Mouse (Mus musculus) A20 (cell line): ENCODE measurements around the gene Fus.

Source experiments
- DNase-seq: peaks from one replicate; pipeline ENCODE4 v3.0.0-alpha.2; 2011; ENCODE audit warnings: low read depth, low spot score

Gene Fus

GRCm38 (mm10) chr7:127967004-127967921 is at the start of gene Fus:
Gene Fus, plus strand, starts transcription at chr7:127967457.
- DNase-seq: peak; percentile 98

- DNase-seq: peak; percentile 78
Observed at GRCm38 (mm10) chr7:127918203-127918602, 49.1 kb upstream of the Fus start.

- DNase-seq: peak; percentile 67
Observed at GRCm38 (mm10) chr7:127919290-127919689, 48.0 kb upstream of the Fus start.

GRCm38 (mm10) chr7:127921516-127921915 is 45.7 kb upstream of the Fus start:
- DNase-seq: peak; percentile 72

GRCm38 (mm10) chr7:127922451-127923275 is 44.6 kb upstream of the Fus start:
- DNase-seq: peak; percentile 84

GRCm38 (mm10) chr7:127923714-127924113 is 43.5 kb upstream of the Fus start:
- no peak for DNase-seq

- DNase-seq: no peak
Observed at GRCm38 (mm10) chr7:127925252-127925651, 42.0 kb upstream of the Fus start.

- DNase-seq: no peak
Observed at GRCm38 (mm10) chr7:127926066-127926465, 41.2 kb upstream of the Fus start.

- DNase-seq: no peak
Observed at GRCm38 (mm10) chr7:127926846-127927245, 40.4 kb upstream of the Fus start.

GRCm38 (mm10) chr7:127927726-127928125 is 39.5 kb upstream of the Fus start:
- DNase-seq: no peak

- no peak for DNase-seq
Observed at GRCm38 (mm10) chr7:127928596-127928995, 38.7 kb upstream of the Fus start.

GRCm38 (mm10) chr7:127929923-127930322 is 37.3 kb upstream of the Fus start, which contains the start of gene Prss8:
Gene Prss8, minus strand, starts transcription at chr7:127930104.
- DNase-seq: no peak

- DNase-seq: no peak
Observed at GRCm38 (mm10) chr7:127930636-127931035, 36.6 kb upstream of the Fus start.

GRCm38 (mm10) chr7:127931351-127932135 is 35.7 kb upstream of the Fus start:
- DNase-seq: no peak

GRCm38 (mm10) chr7:127932273-127933031 is 34.8 kb upstream of the Fus start:
- no peak for DNase-seq

- no peak for DNase-seq
Observed at GRCm38 (mm10) chr7:127934075-127934474, 33.2 kb upstream of the Fus start.

- peak; percentile 97 for DNase-seq
Observed at GRCm38 (mm10) chr7:127935028-127935722, 32.1 kb upstream of the Fus start.

- no peak for DNase-seq
Observed at GRCm38 (mm10) chr7:127935748-127936159, 31.5 kb upstream of the Fus start.

- DNase-seq: no peak
Observed at GRCm38 (mm10) chr7:127936216-127936884, 30.9 kb upstream of the Fus start.

GRCm38 (mm10) chr7:127942097-127942496 is 25.2 kb upstream of the Fus start:
- DNase-seq: peak; percentile 49
